ENCODE assay signal across 10 mouse cellular contexts in the genomic region with DNA sequence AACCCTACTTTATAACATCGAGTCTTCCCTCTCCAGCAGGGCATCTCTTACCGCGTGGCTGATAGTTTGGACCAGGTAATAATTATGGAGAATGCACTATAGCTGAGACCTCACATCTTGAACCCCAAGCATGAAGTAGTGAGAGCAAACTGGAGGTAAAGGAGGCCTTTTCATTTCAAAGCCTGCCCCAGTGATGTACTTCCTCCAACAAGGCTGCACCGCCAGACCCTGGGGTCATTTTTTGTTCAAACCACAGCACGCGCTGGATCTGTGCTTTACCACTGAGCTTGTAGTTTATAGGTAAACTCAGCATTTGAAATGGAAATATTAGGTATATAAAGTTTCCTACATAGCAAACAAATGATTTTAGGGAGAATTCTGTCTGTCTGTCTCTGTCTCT.
DNase-seq lines count a peak whose midpoint lies in the region; ATAC-seq and TF ChIP-seq lines count a peak whose summit lies in the region.
"Had no signal": no experiment of that assay in that cellular context is flagged by ENCODE, and none has a peak within 500 bp of the region (broad histone marks: within the 10 kb centered on the region; RNA-seq: fewer than 3 reads in every experiment).

No protein-coding gene starts in this region.

- no peak for TF ChIP-seq CTCF in intestine, postnatal 0 days (IDR thresholded peaks at IDR 0.05; ENCODE audit: low read depth)
- TF ChIP-seq CTCF in cortical plate, adult 2 months (IDR thresholded peaks at IDR 0.05; ENCODE audit: extremely low read depth, insufficient read depth, low read length) = no peak

- peak overlapping the region; percentile 38; the same call in 1 of the 2 replicates for H3K4me2 ChIP-seq in intestine, embryonic 14.5 days (ENCODE audit: low read length)
- H3K4me2 ChIP-seq in intestine, postnatal 0 days (replicated peaks; ENCODE audit: low read depth) = no peak overlapping the region
- H3K4me2 ChIP-seq in embryonic facial prominence, embryonic 15.5 days (replicated peaks) = peak overlapping the region; percentile 51
- H3K4me2 ChIP-seq: liver, embryonic 11.5 days had no signal

- DNase-seq in intestine, embryonic 14.5 days (ENCODE audit: low spot score) = no peak
- no peak for DNase-seq in limb, embryonic 10.5 days (ENCODE audit: low spot score)
- no peak for DNase-seq in cerebellum, postnatal 25 days
- no peak for DNase-seq in cerebellum, adult 11-12 months
- DNase-seq: right cerebral cortex, postnatal 25 days; thymus, postnatal 14 days had no signal

- H3K27ac ChIP-seq in intestine, embryonic 14.5 days (ENCODE audit: low read depth) = no peak overlapping the region
- no peak overlapping the region for H3K27ac ChIP-seq in intestine, postnatal 0 days (ENCODE audit: low read depth, low read length)
- H3K27ac ChIP-seq in cortical plate, adult 2 months (ENCODE audit: insufficient read depth, low read length) = no peak overlapping the region
- peak overlapping the region; percentile 92 for H3K27ac ChIP-seq in embryonic facial prominence, embryonic 15.5 days (replicated peaks)
- H3K27ac ChIP-seq in limb, embryonic 10.5 days = peak overlapping the region; percentile 85

- 54% methylated on average over 6 of the region's 6 CpGs for WGBS in intestine, embryonic 14.5 days
- 78% methylated on average over 6 of the region's 6 CpGs for whole genome bisulfite sequencing in intestine, postnatal 0 days
- WGBS in embryonic facial prominence, embryonic 15.5 days = 29% methylated on average over 6 of the region's 6 CpGs
- 80% methylated on average over 6 of the region's 6 CpGs for WGBS in limb, embryonic 10.5 days

- no peak overlapping the region for H3K4me3 ChIP-seq in intestine, embryonic 14.5 days (ENCODE audit: low read depth, low read length)
- no peak overlapping the region for H3K4me3 ChIP-seq in intestine, postnatal 0 days (ENCODE audit: low read depth, low read length)
- H3K4me3 ChIP-seq in cortical plate, adult 2 months (ENCODE audit: insufficient read depth, low read length) = peak overlapping the region; percentile 9; the same call in 1 of the 2 replicates
- H3K4me3 ChIP-seq in embryonic facial prominence, embryonic 15.5 days (replicated peaks) = no peak overlapping the region
- H3K4me3 ChIP-seq in limb, embryonic 10.5 days = no peak overlapping the region

- H3K36me3 ChIP-seq in intestine, embryonic 14.5 days (ENCODE audit: control insufficient read depth, insufficient read depth, low read length) = no peaks in the 10 kb centered on the region
- H3K36me3 ChIP-seq in intestine, postnatal 0 days (ENCODE audit: control insufficient read depth, insufficient read depth) = no peaks in the 10 kb centered on the region
- no peaks in the 10 kb centered on the region for H3K36me3 ChIP-seq in embryonic facial prominence, embryonic 15.5 days
- peaks cover 24% of the 10 kb centered on the region for H3K36me3 ChIP-seq in limb, embryonic 10.5 days

- H3K9ac ChIP-seq in intestine, embryonic 14.5 days (ENCODE audit: low read length) = no peak overlapping the region
- H3K9ac ChIP-seq in intestine, postnatal 0 days (ENCODE audit: low read depth, low read length) = no peak overlapping the region
- H3K9ac ChIP-seq in embryonic facial prominence, embryonic 15.5 days = no peak overlapping the region

- peaks cover 53% of the 10 kb centered on the region for H3K4me1 ChIP-seq in intestine, embryonic 14.5 days (replicated peaks; ENCODE audit: control insufficient read depth, insufficient read depth, low read length)
- H3K4me1 ChIP-seq in intestine, postnatal 0 days (replicated peaks; ENCODE audit: control insufficient read depth, insufficient read depth, low read length) = 0 out of 2 replicates have a peak, but pooled peaks cover 3% of the 10 kb centered on the region
- H3K4me1 ChIP-seq in cortical plate, adult 2 months (ENCODE audit: control insufficient read depth, insufficient read depth, low read length) = peaks cover 14% of the 10 kb centered on the region
- H3K4me1 ChIP-seq in embryonic facial prominence, embryonic 15.5 days = peaks cover 54% of the 10 kb centered on the region
- H3K4me1 ChIP-seq in limb, embryonic 10.5 days = peaks cover 62% of the 10 kb centered on the region

- no peaks in the 10 kb centered on the region for H3K9me3 ChIP-seq in intestine, embryonic 14.5 days (ENCODE audit: control insufficient read depth, low read length)
- H3K9me3 ChIP-seq in intestine, postnatal 0 days (ENCODE audit: control insufficient read depth) = no peaks in the 10 kb centered on the region
- H3K9me3 ChIP-seq in embryonic facial prominence, embryonic 15.5 days (replicated peaks) = no peaks in the 10 kb centered on the region
- H3K9me3 ChIP-seq in limb, embryonic 10.5 days (replicated peaks) = no peaks in the 10 kb centered on the region

- no peaks in the 10 kb centered on the region for H3K27me3 ChIP-seq in intestine, embryonic 14.5 days (replicated peaks; ENCODE audit: control insufficient read depth, insufficient read depth, low read length)
- H3K27me3 ChIP-seq in intestine, postnatal 0 days (replicated peaks; ENCODE audit: control insufficient read depth, insufficient read depth, low read length) = no peaks in the 10 kb centered on the region
- no peaks in the 10 kb centered on the region for H3K27me3 ChIP-seq in embryonic facial prominence, embryonic 15.5 days
- H3K27me3 ChIP-seq in limb, embryonic 10.5 days (ENCODE audit: low read depth, poor library complexity, severe bottlenecking) = no peaks in the 10 kb centered on the region

- no peak for TF ChIP-seq POLR2A in cortical plate, adult 2 months (IDR thresholded peaks at IDR 0.05; ENCODE audit: extremely low read depth, insufficient read depth, low read length)

- no peak for ATAC-seq in intestine, embryonic 14.5 days (replicated peaks; ENCODE audit: low FRiP score, low TSS enrichment, low read depth)
- no peak for ATAC-seq in intestine, postnatal 0 days
- ATAC-seq in embryonic facial prominence, embryonic 15.5 days (ENCODE audit: insufficient number of reproducible peaks, low FRiP score, low TSS enrichment, low read depth) = no peak

Comparison
In these comparisons a context has a peak if more than half of its experiments do, and no peak if none do; other contexts are left out.
1. H3K27ac ChIP-seq: peak in embryonic facial prominence, embryonic 15.5 days (single experiment) and limb, embryonic 10.5 days (single experiment); none in intestine, embryonic 14.5 days (single experiment), intestine, postnatal 0 days (single experiment) and cortical plate, adult 2 months (single experiment).